8 mouse cellular contexts compared by ENCODE assay signal in the genomic region with DNA sequence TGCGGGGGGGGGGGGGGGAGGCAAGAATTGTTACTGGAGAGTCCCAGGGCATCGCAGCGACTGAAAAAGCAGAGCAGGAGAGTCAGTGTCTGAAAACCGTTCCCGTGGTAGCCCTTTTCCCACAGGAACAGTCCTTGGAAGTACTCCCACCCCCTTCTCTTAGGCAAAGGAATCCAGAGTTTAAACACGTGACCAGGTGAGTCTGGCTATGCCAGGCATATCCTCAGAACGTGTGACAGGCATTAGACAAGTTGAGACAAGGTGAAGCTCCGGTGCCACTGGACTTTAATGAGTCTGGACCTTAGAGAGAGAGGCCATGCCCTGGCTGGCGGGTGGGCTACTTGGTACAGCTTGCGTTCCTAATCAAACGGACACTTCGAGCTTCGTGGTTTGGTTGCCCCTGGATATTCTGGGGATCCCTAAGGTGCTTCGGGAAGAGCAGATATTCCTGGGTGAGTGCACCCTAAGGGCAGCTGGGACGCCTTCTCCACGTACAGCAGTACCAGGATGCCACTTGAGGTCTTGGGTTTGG. TPM values are rescaled to one million over a fixed set of nuclear protein-coding genes. Genes with fewer than 3 reads are reported as not detected.
A peak's percentile ranks its signal among the peaks of the same experiment; 100 is the strongest.
DNase-seq lines count a peak whose midpoint lies in the region; ATAC-seq and TF ChIP-seq lines count a peak whose summit lies in the region.

No protein-coding gene starts in this region.

- TF ChIP-seq POLR2A in myocyte (IDR thresholded peaks at IDR 0.05; ENCODE audit: insufficient read length, low read depth) = no peak

- WGBS in kidney, postnatal 0 days = 15% methylated on average over 16 of the region's 16 CpGs
- 9% methylated on average over 15 of the region's 16 CpGs for WGBS in embryonic facial prominence, embryonic 12.5 days
- WGBS in hindbrain, postnatal 0 days = 18% methylated on average over 16 of the region's 16 CpGs

- peak overlapping the region; percentile 88 for H3K4me3 ChIP-seq in kidney, postnatal 0 days (replicated peaks; ENCODE audit: low read depth, low read length)
- H3K4me3 ChIP-seq in embryonic facial prominence, embryonic 12.5 days = peak overlapping the region; percentile 82
- H3K4me3 ChIP-seq in hindbrain, postnatal 0 days (ENCODE audit: low read length) = peak overlapping the region; percentile 54
- peak overlapping the region; percentile 47 for H3K4me3 ChIP-seq in myocyte

- intact Hi-C loops in gastrocnemius, postnatal 14 days (cut with DNase I; ENCODE audit: low total_unique reads) = loop anchor here (5.0 kb wide), 1 partner anchor 68 kb away; no protein-coding TSS in a partner anchor

- peak overlapping the region; percentile 44; the same call in 1 of the 2 replicates for H3K9ac ChIP-seq in kidney, postnatal 0 days (ENCODE audit: low read depth, low read length)
- peak overlapping the region; percentile 88 for H3K9ac ChIP-seq in embryonic facial prominence, embryonic 12.5 days
- no peak overlapping the region; the same call in 1 of the 2 replicates for H3K9ac ChIP-seq in hindbrain, postnatal 0 days (replicated peaks; ENCODE audit: low read length)

- H3K27ac ChIP-seq in kidney, postnatal 0 days = no peak overlapping the region
- no peak overlapping the region for H3K27ac ChIP-seq in embryonic facial prominence, embryonic 12.5 days
- H3K27ac ChIP-seq in hindbrain, postnatal 0 days = no peak overlapping the region

- no peak for TF ChIP-seq CTCF in kidney, postnatal 0 days (IDR thresholded peaks at IDR 0.05; ENCODE audit: low read depth)
- TF ChIP-seq CTCF in hindbrain, postnatal 0 days (IDR thresholded peaks at IDR 0.05; ENCODE audit: low read depth) = no peak

- no peaks in the 10 kb centered on the region for H3K27me3 ChIP-seq in kidney, postnatal 0 days (ENCODE audit: insufficient read depth, low read length)
- H3K27me3 ChIP-seq in embryonic facial prominence, embryonic 12.5 days = no peaks in the 10 kb centered on the region
- H3K27me3 ChIP-seq in hindbrain, postnatal 0 days (ENCODE audit: insufficient read depth, low read length) = no peaks in the 10 kb centered on the region
- no peaks in the 10 kb centered on the region for H3K27me3 ChIP-seq in myocyte (ENCODE audit: control insufficient read depth, insufficient read depth, insufficient read length)

- peak overlapping the region; percentile 92 for H3K4me2 ChIP-seq in kidney, postnatal 0 days (ENCODE audit: low read length)
- peak overlapping the region; percentile 97 for H3K4me2 ChIP-seq in embryonic facial prominence, embryonic 12.5 days (replicated peaks)
- peak overlapping the region; percentile 88 for H3K4me2 ChIP-seq in hindbrain, postnatal 0 days (ENCODE audit: low read depth, low read length)
- H3K4me2 ChIP-seq in myocyte (ENCODE audit: low read depth) = peak overlapping the region; percentile 98

- H3K79me2 ChIP-seq in myocyte (ENCODE audit: control insufficient read depth, insufficient read depth) = peaks cover 11% of the 10 kb centered on the region

- H3K4me1 ChIP-seq in kidney, postnatal 0 days (replicated peaks; ENCODE audit: insufficient read depth, low read length) = peaks cover 26% of the 10 kb centered on the region
- peaks cover 34% of the 10 kb centered on the region for H3K4me1 ChIP-seq in embryonic facial prominence, embryonic 12.5 days
- H3K4me1 ChIP-seq in hindbrain, postnatal 0 days (ENCODE audit: insufficient read depth, low read length) = peaks cover 14% of the 10 kb centered on the region; the same call in 1 of the 2 replicates

- 0 out of 2 replicates have a peak, but pooled peaks have one; percentile 0 for ATAC-seq in kidney, postnatal 0 days (replicated peaks; ENCODE audit: low FRiP score, low read depth)
- no peak for ATAC-seq in embryonic facial prominence, embryonic 12.5 days (ENCODE audit: insufficient number of reproducible peaks, insufficient read depth, low FRiP score, low TSS enrichment)
- ATAC-seq in hindbrain, postnatal 0 days = no peak

- no peak for DNase-seq in kidney, postnatal 0 days (ENCODE audit: low spot score)
- no peak for DNase-seq in kidney, postnatal 10 days
- DNase-seq in hindbrain, postnatal 0 days (ENCODE audit: low spot score) = no peak
- DNase-seq in gastrocnemius, postnatal 14 days = no peak
- no peak for DNase-seq in layer of hippocampus, adult 8-10 months (ENCODE audit: low spot score in 2 of 2)
- no peak for DNase-seq in cerebellum, adult 9-11 months

- no peaks in the 10 kb centered on the region for H3K36me3 ChIP-seq in kidney, postnatal 0 days (ENCODE audit: insufficient read depth, low read length)
- H3K36me3 ChIP-seq in embryonic facial prominence, embryonic 12.5 days = no peaks in the 10 kb centered on the region
- no peaks in the 10 kb centered on the region for H3K36me3 ChIP-seq in hindbrain, postnatal 0 days (ENCODE audit: insufficient read depth, low read length)
- no peaks in the 10 kb centered on the region for H3K36me3 ChIP-seq in myocyte (ENCODE audit: control insufficient read depth, insufficient read depth)

- no peaks in the 10 kb centered on the region for H3K9me3 ChIP-seq in kidney, postnatal 0 days (replicated peaks; ENCODE audit: low read length)
- no peaks in the 10 kb centered on the region for H3K9me3 ChIP-seq in embryonic facial prominence, embryonic 12.5 days
- no peaks in the 10 kb centered on the region for H3K9me3 ChIP-seq in hindbrain, postnatal 0 days (ENCODE audit: low read length)

- no peak overlapping the region for H3ac ChIP-seq in myocyte (ENCODE audit: control insufficient read depth, insufficient read length)

TF ChIP-seq in myocyte, 11 proteins besides CTCF, POLR2A, EP300 and RAD21:
- no peak for TF ChIP-seq MAX (IDR thresholded peaks at IDR 0.05; ENCODE audit: low read depth)
- no peak for TF ChIP-seq REST (IDR thresholded peaks at IDR 0.05; ENCODE audit: insufficient read depth, insufficient read length)
- TF ChIP-seq SRF (IDR thresholded peaks at IDR 0.05; ENCODE audit: control insufficient read depth, insufficient read length, low read depth) = no peak
- TF ChIP-seq POLR2AphosphoS2 (IDR thresholded peaks at IDR 0.05; ENCODE audit: insufficient read length, low read depth) = no peak
- TF ChIP-seq TCF12 (IDR thresholded peaks at IDR 0.05; ENCODE audit: insufficient read depth, poor library complexity, severe bottlenecking) = no peak
- no peak for TF ChIP-seq USF1 (IDR thresholded peaks at IDR 0.05; ENCODE audit: low read depth)
TF ChIP-seq in myocyte: peak in this region for 0.

RNA-seq across cellular contexts. Expression of a gene that starts 1.6 kb away (rescaled TPM):
- 21.9 and 24.2 TPM in 2 replicates for polyA plus RNA-seq in kidney, postnatal 0 days (2015; fragmentation: Nextera tagmentation; extraction: Ambion mirVana)
- polyA plus RNA-seq in embryonic facial prominence, embryonic 12.5 days (2016; fragmentation: Nextera tagmentation; extraction: Ambion mirVana) = 16.0 and 16.8 TPM in 2 replicates
- total RNA-seq in hindbrain, postnatal 0 days (2014; rRNA removed) = 7.6 and 8.4 TPM in 2 replicates
- 5.5 and 7.0 TPM in 2 replicates for polyA plus RNA-seq in hindbrain, postnatal 0 days (2015; fragmentation: Nextera tagmentation; extraction: Ambion mirVana)
- 4.9 TPM for polyA plus RNA-seq in myocyte (2012; fragmentation: generic; extraction: Trizol)
- 10 to 100 TPM in 1 of 2 experiments, 1 to 10 TPM in 1; 8.2 to 10.0 TPM for total RNA-seq in gastrocnemius, postnatal 14 days (2021)
- total RNA-seq in layer of hippocampus, adult 8-10 months (2022) = 10 to 100 TPM; 24.7 to 30.4 (median 28.1) TPM
